Mouse (Mus musculus) liver, adult 2 months (tissue): ENCODE data around the gene Mfsd11.

Source experiments
- CTCF ChIP-seq: fragments of 200-500 bp; IDR thresholded peaks from 2 replicates; pipeline ENCODE4 v1.5.1; 2011; ENCODE audit warnings: low read depth, low read length, control low read depth
- POLR2A ChIP-seq: fragments of 200-500 bp; IDR thresholded peaks from 2 replicates; pipeline ENCODE4 v1.6.1; 2011; ENCODE audit warnings: low read length, control low read depth; ENCODE audit not compliant: insufficient read depth; ENCODE audit errors: extremely low read depth

DNA sequence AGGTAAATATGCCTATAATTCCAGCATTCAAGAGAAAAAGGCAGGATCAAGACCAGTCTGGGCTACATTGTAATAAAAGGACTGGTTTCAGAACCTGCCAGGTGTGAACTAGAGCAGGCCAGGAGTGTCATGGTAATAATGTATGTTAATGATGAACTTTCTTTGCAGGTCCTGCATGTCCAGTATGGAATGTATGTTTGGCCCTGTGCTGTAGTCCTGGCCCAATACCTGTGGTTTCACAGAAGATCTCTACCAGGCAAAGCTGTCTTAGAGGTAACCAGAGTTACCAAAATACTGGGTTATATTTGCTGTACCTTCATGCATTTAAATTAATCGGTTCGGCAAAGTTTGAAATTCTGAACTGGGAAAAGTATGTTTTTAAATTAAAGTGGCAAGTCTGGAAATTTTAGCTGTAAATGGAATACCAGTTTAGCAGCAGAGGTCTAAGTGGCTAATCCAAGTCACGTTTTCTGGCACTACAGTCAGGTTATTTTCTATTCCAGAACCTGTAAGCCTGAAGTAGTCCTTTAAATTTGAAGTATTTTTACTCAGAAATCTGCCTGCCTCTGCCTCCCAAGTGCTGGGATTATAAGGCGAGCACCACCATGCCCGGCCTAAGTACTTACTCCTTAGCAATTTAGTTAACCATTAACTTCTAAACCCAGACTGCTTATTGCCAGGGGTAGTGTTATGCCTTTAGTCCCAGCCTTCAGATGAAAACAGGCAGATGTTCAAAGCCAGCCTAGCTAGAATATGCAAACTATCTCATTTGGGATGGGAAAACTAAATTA lies 4.0 kb upstream of the Mfsd11 start:
- TF ChIP-seq CTCF (no peak), POLR2A (no peak)
